Comparison of ENCODE assay signal across 17 mouse cellular contexts in the genomic region with DNA sequence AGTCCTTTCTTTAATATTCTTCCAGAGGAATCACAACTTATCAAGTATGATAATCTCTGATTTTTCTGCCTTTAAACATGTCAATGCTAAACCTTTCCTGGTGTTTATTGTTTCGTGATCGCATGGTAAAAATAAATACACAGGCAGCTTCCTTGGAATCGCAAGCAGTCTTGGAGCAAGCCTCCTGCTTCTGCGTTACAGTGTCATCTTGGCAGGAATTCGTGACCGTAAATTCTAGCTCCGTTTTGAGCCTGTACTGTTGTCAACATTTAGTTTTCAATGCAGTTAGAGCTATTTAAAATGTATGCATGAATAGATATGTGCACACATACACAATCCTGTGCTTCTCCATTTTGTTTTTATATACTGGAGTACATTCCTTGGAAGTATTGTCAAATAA.
DNase-seq lines count a peak whose midpoint lies in the region; ATAC-seq lines count a peak whose summit lies in the region.
"Had no signal": no experiment of that assay in that cellular context is flagged by ENCODE, and none has a peak within 500 bp of the region (broad histone marks: within the 10 kb centered on the region; RNA-seq: fewer than 3 reads in every experiment).

No protein-coding gene starts in this region.

- H3K9ac ChIP-seq in forebrain, embryonic 14.5 days (ENCODE audit: low read length): no peak overlapping the region
- H3K9ac ChIP-seq: embryonic facial prominence, embryonic 12.5 days; forebrain, embryonic 13.5 days had no signal

- H3K27ac ChIP-seq in forebrain, embryonic 14.5 days (ENCODE audit: low read depth, low read length): no peak overlapping the region
- H3K27ac ChIP-seq: embryonic facial prominence, embryonic 10.5 days; embryonic facial prominence, embryonic 12.5 days; forebrain, embryonic 13.5 days had no signal

- 90% methylated on average over 7 of the region's 7 CpGs for WGBS in forebrain, embryonic 14.5 days

- no peak overlapping the region for H3K4me3 ChIP-seq in forebrain, embryonic 14.5 days (ENCODE audit: low read depth, low read length)
- H3K4me3 ChIP-seq: embryonic facial prominence, embryonic 10.5 days; embryonic facial prominence, embryonic 12.5 days; forebrain, embryonic 13.5 days had no signal

- H3K36me3 ChIP-seq in forebrain, embryonic 14.5 days (ENCODE audit: control insufficient read depth, insufficient read depth, low read length): no peaks in the 10 kb centered on the region
- H3K36me3 ChIP-seq: embryonic facial prominence, embryonic 10.5 days; embryonic facial prominence, embryonic 12.5 days had no signal

- no peaks in the 10 kb centered on the region for H3K4me1 ChIP-seq in forebrain, embryonic 14.5 days (ENCODE audit: control insufficient read depth, insufficient read depth, low read length)
- H3K4me1 ChIP-seq: forebrain, embryonic 13.5 days had no signal

- no peaks in the 10 kb centered on the region for H3K9me3 ChIP-seq in forebrain, embryonic 14.5 days (replicated peaks; ENCODE audit: control insufficient read depth, low read length)
- H3K9me3 ChIP-seq: embryonic facial prominence, embryonic 10.5 days; embryonic facial prominence, embryonic 12.5 days; forebrain, embryonic 13.5 days had no signal

- DNase-seq in heart, adult 11 months: peak; percentile 68
- no peak for DNase-seq in heart, postnatal 4 days
- peak; percentile 35 for DNase-seq in brain, adult 2 months (ENCODE audit: low read depth, low spot score)
- peak; percentile 11 for DNase-seq in telencephalon, adult 2 months (ENCODE audit: low read depth, low spot score)
- no peak for DNase-seq in forebrain, embryonic 14.5 days (ENCODE audit: low spot score)
- DNase-seq: adrenal gland, adult 2 months; adrenal gland, postnatal 10 days; adrenal gland, postnatal 25 days; cerebellum, adult 11-12 months; cerebellum, adult 2 months; cerebellum, adult 9-10 months; cerebellum, postnatal 10 days; cerebellum, postnatal 25 days had no signal

- H3K27me3 ChIP-seq in forebrain, embryonic 14.5 days (replicated peaks; ENCODE audit: control insufficient read depth, insufficient read depth, low read length): no peaks in the 10 kb centered on the region
- H3K27me3 ChIP-seq: embryonic facial prominence, embryonic 12.5 days; forebrain, embryonic 13.5 days had no signal

- no peak for ATAC-seq in forebrain, embryonic 14.5 days
- ATAC-seq: forebrain, embryonic 13.5 days; forebrain, embryonic 16.5 days had no signal

- H3K4me2 ChIP-seq in forebrain, embryonic 14.5 days (ENCODE audit: low read length): no peak overlapping the region
- H3K4me2 ChIP-seq: embryonic facial prominence, embryonic 12.5 days; forebrain, embryonic 13.5 days had no signal

Comparison
In these comparisons a context has a peak if more than half of its experiments do, and no peak if none do; other contexts are left out.
1. DNase-seq: peak in heart, adult 11 months (single experiment), brain, adult 2 months (single experiment) and telencephalon, adult 2 months (single experiment); none in heart, postnatal 4 days (single experiment) and forebrain, embryonic 14.5 days (single experiment).